Mouse (Mus musculus): Measurements from ENCODE around the gene Dexi. TPM values are rescaled to one million over a fixed set of nuclear protein-coding genes. Genes with fewer than 3 reads are reported as not detected.
A peak's percentile ranks its signal among the peaks of the same experiment; 100 is the strongest.

The Dexi gene
- polyA plus RNA-seq, 1 experiment from 2014 or later, result 21.5 TPM

DNA sequence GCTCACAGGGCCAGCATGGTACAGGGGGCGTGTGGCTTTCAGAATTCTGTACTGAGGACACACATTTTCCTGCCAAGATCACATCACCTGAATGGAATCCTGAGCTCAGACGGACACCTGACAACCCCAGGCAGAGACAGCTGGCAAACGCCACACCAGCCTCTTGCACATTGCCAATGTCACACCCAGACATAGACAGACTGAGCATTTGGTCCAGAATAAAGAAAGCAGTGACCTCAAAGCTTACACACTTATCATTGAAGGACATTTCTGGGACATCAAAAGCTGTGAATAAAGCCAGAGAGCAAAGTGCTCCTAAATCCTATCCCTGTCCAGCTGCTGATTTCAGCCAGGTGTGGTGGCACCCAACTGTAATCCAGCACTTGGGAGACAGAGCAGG is 5.9 kb downstream of the Dexi start:
- Histone ChIP-seq H3K4me2 (no peak overlapping the region), H3K4me3 (no peak overlapping the region), H3K9me3 (no peaks in the 10 kb centered on the region), H3K36me3 (peaks cover 7% of the 10 kb centered on the region), H3K4me1 (peaks cover 40% of the 10 kb centered on the region), H3K27ac (no peak overlapping the region), H3K27me3 (no peaks in the 10 kb centered on the region), H3K9ac (no peak overlapping the region)
- ATAC-seq (ENCODE audit: insufficient number of reproducible peaks, low FRiP score, low TSS enrichment, low read depth), result no peak
- 73% methylated on average over 3 of the region's 3 CpGs for WGBS

DNA sequence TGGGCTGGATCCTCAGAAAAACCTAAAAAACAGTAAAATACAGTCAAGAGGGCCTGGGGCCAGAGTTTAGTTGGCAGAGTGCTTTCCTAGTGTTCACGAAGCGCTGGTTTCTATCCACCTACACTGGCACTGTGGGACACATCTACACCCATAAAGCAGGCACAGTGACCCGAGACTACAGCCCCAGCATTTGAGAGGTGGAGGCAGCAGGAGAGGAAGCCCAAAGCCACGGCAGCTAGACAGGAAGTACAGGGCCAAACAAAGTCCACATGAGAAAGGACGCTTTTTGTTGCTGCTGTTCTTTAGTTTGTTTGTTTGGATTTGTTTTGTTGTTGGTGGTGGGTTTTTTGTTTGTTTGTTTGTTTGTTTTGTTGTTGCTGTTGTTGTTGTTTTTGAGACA is 6.5 kb downstream of the Dexi start:
- H3K27me3 ChIP-seq, result no peaks in the 10 kb centered on the region
- H3K9ac ChIP-seq, result no peak overlapping the region
- peaks cover 12% of the 10 kb centered on the region for H3K36me3 ChIP-seq
- no peak overlapping the region for H3K4me3 ChIP-seq
- H3K4me2 ChIP-seq, result no peak overlapping the region
- 70% methylated on average over 5 of the region's 5 CpGs for WGBS
- H3K27ac ChIP-seq, result no peak overlapping the region
- H3K4me1 ChIP-seq, result peaks cover 34% of the 10 kb centered on the region
- no peak for ATAC-seq (ENCODE audit: insufficient number of reproducible peaks, low FRiP score, low TSS enrichment, low read depth)
- H3K9me3 ChIP-seq, result no peaks in the 10 kb centered on the region

DNA sequence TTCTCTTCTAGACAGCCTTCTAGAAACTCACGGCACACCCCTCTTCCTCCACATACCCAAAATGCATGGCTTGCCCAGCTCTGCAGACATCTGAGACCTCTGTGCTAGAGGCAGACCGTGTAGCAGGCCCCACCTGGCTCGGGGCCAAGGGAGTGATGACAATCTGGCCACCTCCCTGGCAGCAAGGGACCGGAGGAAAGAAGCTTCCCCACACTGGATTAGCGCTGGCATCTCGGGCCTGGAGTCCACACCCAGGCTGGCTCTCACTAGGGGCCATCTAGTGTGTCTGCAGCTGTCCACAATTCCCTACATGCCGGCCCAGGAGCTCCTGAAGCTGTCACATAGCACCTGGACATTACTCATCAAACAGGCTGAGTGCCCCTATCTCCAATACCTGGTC is 8.3 kb downstream of the Dexi start:
- Histone ChIP-seq H3K4me3 (no peak overlapping the region), H3K27me3 (no peaks in the 10 kb centered on the region), H3K27ac (no peak overlapping the region), H3K4me2 (no peak overlapping the region), H3K9me3 (no peaks in the 10 kb centered on the region), H3K4me1 (peaks cover 16% of the 10 kb centered on the region), H3K9ac (no peak overlapping the region), H3K36me3 (peaks cover 27% of the 10 kb centered on the region)
- peak; percentile 49; the same call in 1 of the 2 replicates for ATAC-seq (ENCODE audit: insufficient number of reproducible peaks, low FRiP score, low TSS enrichment, low read depth)
- WGBS, result 68% methylated on average over 7 of the region's 7 CpGs

DNA sequence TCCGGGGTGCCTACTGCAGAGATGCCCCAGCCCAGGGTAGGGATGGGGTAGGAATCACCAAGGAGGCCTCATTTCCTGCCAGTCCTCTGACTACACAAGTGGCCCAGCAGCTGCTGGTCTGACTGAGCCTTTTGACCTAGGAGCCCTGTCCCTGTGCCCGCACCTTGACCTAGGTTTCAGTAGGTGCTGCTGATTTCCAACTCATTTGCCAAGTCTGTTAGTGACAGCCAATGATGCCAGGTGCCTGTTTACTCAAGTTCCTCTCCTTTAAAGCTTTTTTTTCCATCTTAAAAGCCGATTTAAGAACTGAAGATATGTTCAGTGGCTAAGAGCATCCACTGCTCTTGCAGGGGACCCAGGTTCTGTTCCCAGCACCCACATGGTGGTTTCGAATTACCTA is 9.1 kb downstream of the Dexi start:
- no peak overlapping the region for H3K4me3 ChIP-seq

DNA sequence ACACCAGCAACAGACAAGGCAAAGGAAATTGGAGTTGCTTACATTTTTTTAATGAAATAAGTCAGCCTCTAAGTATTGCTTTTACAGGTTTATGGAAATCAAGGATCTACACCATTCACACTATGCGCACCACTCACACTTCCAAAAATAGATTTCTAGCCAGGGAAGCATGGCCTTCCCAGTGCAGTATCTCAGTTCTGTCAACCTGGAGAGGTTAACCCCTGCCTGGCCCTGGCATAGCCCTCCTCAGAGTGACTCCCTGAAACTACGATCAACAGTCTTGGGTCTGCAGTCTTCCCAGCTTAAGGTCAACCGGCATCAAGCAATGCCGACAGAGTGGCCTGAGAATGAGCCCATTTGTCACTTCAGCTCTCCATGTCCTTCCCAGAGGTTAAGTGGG is 12.7 kb downstream of the Dexi start:
- peaks cover 3% of the 10 kb centered on the region; the same call in 1 of the 2 replicates for H3K4me1 ChIP-seq
- no peak overlapping the region for H3K4me2 ChIP-seq
- no peaks in the 10 kb centered on the region for H3K9me3 ChIP-seq
- H3K9ac ChIP-seq, result no peak overlapping the region
- H3K27me3 ChIP-seq, result no peaks in the 10 kb centered on the region
- H3K27ac ChIP-seq, result no peak overlapping the region
- 85% methylated on average over 4 of the region's 4 CpGs for WGBS
- H3K36me3 ChIP-seq, result peaks cover 28% of the 10 kb centered on the region
- ATAC-seq (ENCODE audit: insufficient number of reproducible peaks, low FRiP score, low TSS enrichment, low read depth), result no peak
- no peak overlapping the region for H3K4me3 ChIP-seq

More for the DNA sequence above, 9.1 kb downstream of the Dexi start:
- 97% methylated on average over 4 of the region's 4 CpGs for WGBS
- no peak for ATAC-seq (ENCODE audit: insufficient number of reproducible peaks, low FRiP score, low TSS enrichment, low read depth)
- no peak overlapping the region for H3K4me2 ChIP-seq
- peaks cover 9% of the 10 kb centered on the region; the same call in 1 of the 2 replicates for H3K4me1 ChIP-seq
- no peaks in the 10 kb centered on the region for H3K27me3 ChIP-seq
- H3K27ac ChIP-seq, result no peak overlapping the region
- no peak overlapping the region for H3K9ac ChIP-seq
- H3K9me3 ChIP-seq, result no peaks in the 10 kb centered on the region
- peaks cover 28% of the 10 kb centered on the region for H3K36me3 ChIP-seq

DNA sequence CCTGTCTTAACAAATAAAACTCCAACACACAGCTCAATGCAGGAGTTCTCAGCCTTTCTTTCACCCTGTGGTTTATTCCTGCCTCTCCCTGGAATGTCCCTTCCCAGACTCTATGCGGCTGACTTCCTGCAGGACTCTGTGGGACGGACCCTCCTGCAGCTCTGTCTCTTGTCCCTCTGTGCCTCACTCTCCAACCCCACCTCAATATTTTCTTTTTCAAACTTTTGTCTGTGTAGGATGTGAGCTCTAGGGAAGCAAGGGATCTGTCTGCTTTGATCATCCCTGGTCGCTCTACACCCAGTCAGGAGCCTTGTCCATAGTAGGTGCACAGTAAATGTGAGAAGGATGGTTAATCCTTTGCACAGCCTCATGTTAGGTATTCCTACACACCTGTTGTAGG is 14.5 kb downstream of the Dexi start:
- H3K27ac ChIP-seq, result no peak overlapping the region
- no peak overlapping the region for H3K9ac ChIP-seq
- no peaks in the 10 kb centered on the region for H3K9me3 ChIP-seq
- peaks cover 21% of the 10 kb centered on the region for H3K36me3 ChIP-seq
- H3K4me3 ChIP-seq, result no peak overlapping the region
- H3K4me2 ChIP-seq, result no peak overlapping the region
- H3K4me1 ChIP-seq, result no peaks in the 10 kb centered on the region
- ATAC-seq (ENCODE audit: insufficient number of reproducible peaks, low FRiP score, low TSS enrichment, low read depth), result no peak
- H3K27me3 ChIP-seq, result no peaks in the 10 kb centered on the region
- WGBS, result 87% methylated on average over 3 of the region's 3 CpGs

DNA sequence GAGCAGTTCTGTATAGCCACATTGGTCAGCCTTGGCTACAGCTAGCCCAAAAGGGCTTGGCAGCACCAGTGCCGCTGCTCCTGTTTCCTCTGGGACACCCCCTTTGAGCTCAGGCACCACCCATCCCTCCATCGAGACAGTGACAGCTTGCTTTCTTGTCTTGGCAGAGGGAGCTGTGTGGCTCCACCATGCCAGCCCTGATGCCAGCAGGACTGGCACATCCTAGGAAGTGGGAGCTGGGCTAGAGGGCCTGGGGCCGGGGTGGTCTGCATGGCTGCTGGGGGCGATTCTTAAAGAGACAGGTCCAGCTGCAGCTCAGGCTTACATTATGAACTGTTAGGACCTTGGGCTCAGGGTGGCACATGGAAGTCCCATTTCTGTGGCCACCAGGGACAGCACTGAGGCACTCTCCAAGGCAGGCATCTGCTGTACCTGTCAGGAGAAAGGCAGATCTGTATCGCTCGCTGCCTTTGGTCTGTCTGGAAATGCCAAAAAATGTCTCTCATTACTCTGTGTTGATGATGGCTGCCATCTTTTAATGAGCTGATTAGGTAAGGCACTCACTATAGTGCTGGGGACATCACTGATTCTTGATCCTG is 15.7 kb downstream of the Dexi start:
- no peak overlapping the region for H3K9ac ChIP-seq

DNA sequence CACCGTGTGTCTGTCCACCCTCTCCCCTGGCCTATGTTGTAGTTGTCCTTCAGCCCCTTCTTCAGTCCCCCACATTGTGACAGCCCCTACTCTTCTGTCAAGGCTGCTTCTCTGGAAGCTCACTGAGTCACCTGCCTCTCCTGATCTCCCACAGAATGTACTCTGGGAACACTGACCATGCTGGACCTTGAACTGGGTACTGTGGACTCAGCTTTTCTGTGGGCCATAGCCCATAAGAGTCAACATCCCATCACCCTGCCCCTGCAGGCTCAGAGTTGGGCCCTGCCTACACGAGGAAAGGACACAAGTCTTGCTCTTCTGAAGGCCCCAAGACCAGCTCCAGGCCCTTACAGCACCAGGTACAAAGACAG is 17.3 kb downstream of the Dexi start:
- no peak for ATAC-seq (ENCODE audit: insufficient number of reproducible peaks, low FRiP score, low TSS enrichment, low read depth)
- H3K4me3 ChIP-seq, result no peak overlapping the region
- H3K4me1 ChIP-seq, result peaks cover 4% of the 10 kb centered on the region; the same call in 1 of the 2 replicates
- 57% methylated on average over 2 of the region's 2 CpGs for WGBS
- H3K9me3 ChIP-seq, result no peaks in the 10 kb centered on the region
- H3K27me3 ChIP-seq, result no peaks in the 10 kb centered on the region
- H3K4me2 ChIP-seq, result no peak overlapping the region
- H3K27ac ChIP-seq, result no peak overlapping the region
- H3K9ac ChIP-seq, result no peak overlapping the region
- peaks cover 11% of the 10 kb centered on the region for H3K36me3 ChIP-seq

More for the DNA sequence above, 15.7 kb downstream of the Dexi start:
- H3K36me3 ChIP-seq, result peaks cover 21% of the 10 kb centered on the region
- H3K27me3 ChIP-seq, result no peaks in the 10 kb centered on the region
- 81% methylated on average over 6 of the region's 6 CpGs for WGBS
- H3K4me1 ChIP-seq, result no peaks in the 10 kb centered on the region
- no peak overlapping the region for H3K27ac ChIP-seq
- ATAC-seq (ENCODE audit: insufficient number of reproducible peaks, low FRiP score, low TSS enrichment, low read depth), result no peak
- no peak overlapping the region for H3K4me2 ChIP-seq
- H3K9me3 ChIP-seq, result no peaks in the 10 kb centered on the region
- H3K4me3 ChIP-seq, result no peak overlapping the region

DNA sequence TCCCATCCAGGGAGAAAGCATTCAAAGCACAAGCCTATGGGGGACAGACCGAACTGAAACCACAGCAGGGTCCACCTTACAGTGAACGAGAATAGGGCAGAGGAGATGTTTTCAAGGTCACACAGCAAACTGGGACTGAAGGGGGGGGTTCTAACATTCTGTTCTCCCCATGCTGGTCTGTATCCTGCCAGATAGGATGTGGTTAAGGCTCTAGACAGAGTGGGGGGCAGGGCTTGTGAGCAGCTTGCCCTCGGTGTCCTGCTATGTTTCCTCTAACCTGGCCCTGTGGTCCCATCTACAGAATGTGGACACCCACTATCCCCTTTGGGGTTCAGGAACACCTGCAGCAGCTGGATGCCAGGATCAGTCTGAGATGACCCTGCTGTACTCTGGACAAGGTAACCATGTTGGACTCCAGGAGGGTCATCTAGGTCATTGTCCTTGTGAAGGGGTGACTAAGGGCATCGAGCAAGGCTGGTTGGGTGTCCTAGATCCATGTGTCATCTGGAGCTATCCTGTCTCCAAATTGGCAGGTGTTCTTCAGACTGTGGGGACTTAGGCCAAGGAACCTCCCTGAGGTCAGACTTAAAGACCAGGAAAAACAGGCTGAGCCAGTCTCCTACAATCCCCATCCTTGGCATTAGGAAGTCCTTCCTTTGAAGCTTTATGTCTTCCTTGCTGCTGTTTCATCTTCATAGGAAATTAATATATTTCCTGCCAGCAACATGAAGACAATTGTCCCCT is 17.8 kb downstream of the Dexi start:
- Histone ChIP-seq H3K4me3 (no peak overlapping the region), H3K36me3 (peaks cover 5% of the 10 kb centered on the region), H3K4me2 (no peak overlapping the region), H3K9me3 (no peaks in the 10 kb centered on the region), H3K27ac (no peak overlapping the region), H3K9ac (no peak overlapping the region), H3K27me3 (no peaks in the 10 kb centered on the region), H3K4me1 (peaks cover 4% of the 10 kb centered on the region; the same call in 1 of the 2 replicates)
- 71% methylated on average over 4 of the region's 4 CpGs for WGBS
- ATAC-seq (ENCODE audit: insufficient number of reproducible peaks, low FRiP score, low TSS enrichment, low read depth), result no peak

DNA sequence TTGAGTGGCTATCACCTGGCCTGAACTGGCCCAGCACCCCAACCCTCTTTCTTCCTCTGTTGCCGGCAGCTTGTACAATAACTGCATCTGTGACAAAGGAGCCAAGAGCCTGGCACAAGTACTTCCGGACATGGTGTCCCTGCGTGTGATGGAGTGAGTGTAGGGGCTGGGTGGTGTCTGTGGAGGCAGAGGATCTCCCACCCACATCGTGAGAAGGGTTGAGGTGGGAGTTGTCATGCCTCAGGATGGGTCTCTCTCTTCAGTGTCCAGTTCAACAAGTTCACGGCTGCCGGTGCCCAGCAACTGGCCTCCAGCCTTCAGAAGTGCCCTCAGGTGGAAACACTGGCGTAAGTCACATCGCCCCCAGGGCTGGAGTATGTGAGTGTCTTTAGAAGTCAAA is 19.2 kb downstream of the Dexi start:
- Histone ChIP-seq H3K4me1 (peaks cover 4% of the 10 kb centered on the region; the same call in 1 of the 2 replicates), H3K36me3 (no peaks in the 10 kb centered on the region), H3K9ac (no peak overlapping the region), H3K27me3 (no peaks in the 10 kb centered on the region), H3K27ac (no peak overlapping the region), H3K4me2 (no peak overlapping the region), H3K4me3 (no peak overlapping the region), H3K9me3 (no peaks in the 10 kb centered on the region)
- WGBS, result 84% methylated on average over 8 of the region's 8 CpGs
- no peak for ATAC-seq (ENCODE audit: insufficient number of reproducible peaks, low FRiP score, low TSS enrichment, low read depth)

DNA sequence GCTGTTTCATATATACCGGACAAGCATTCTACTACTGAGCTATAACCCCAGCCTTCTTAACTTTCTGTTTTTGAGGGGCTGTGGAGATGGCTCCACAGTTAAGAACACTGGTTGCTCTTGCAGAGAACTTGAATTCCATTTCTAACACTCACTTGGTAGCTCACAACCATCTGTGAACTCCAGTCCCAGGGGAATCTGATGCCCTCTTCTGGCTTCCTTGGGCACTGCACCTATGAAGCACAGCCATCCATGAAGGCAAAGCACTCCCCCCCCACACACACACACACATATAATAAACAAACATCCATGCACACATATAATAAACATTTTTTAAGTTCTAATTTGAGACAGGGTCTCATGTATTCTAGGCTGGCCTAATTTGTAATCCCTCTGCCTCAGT is 20.0 kb downstream of the Dexi start:
- no peaks in the 10 kb centered on the region for H3K36me3 ChIP-seq
- peaks cover 4% of the 10 kb centered on the region; the same call in 1 of the 2 replicates for H3K4me1 ChIP-seq
- no peak overlapping the region for H3K4me2 ChIP-seq
- H3K9ac ChIP-seq, result no peak overlapping the region
- H3K27ac ChIP-seq, result no peak overlapping the region
- WGBS, result 80% methylated on average over 1 of the region's 1 CpGs
- H3K27me3 ChIP-seq, result no peaks in the 10 kb centered on the region
- H3K4me3 ChIP-seq, result no peak overlapping the region
- ATAC-seq (ENCODE audit: insufficient number of reproducible peaks, low FRiP score, low TSS enrichment, low read depth), result no peak
- no peaks in the 10 kb centered on the region for H3K9me3 ChIP-seq

DNA sequence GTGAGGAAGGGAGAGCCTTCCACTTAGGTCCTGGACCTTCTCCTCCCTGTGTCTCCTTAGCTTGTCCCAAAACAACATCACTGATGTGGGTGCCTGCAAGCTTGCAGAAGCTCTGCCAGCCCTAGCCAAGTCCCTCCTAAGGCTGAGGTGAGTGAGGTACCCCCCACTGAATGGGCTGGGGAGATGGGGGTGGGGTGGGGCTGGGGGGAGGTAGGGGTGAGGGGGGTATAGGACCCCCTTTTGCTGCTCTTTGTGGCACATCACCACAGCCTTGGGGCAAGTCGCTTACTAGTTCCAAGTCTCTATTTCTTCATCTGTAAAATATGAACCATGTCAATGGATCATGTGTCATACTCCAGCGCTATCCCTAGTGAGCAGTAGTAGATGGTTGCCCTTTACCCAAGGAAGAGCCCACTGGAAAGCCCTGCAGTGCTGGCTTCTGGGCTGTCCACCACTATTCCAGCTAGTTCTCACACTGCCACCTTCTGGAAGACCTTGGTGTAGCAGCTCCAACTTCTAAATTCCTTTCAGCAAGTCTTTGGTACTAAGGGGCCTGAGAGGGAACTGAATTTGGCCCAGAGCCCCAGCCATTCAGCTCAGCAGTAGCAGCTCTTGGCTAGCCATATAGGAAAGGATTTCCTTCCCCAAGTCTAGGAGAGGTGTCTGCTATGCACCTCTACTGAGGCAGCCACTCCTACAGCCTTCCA is 21.8 kb downstream of the Dexi start:
- no peak overlapping the region for H3K4me3 ChIP-seq
- no peak overlapping the region for H3K27ac ChIP-seq
- no peaks in the 10 kb centered on the region for H3K27me3 ChIP-seq
- WGBS, result 43% methylated on average over 2 of the region's 2 CpGs
- H3K9me3 ChIP-seq, result no peaks in the 10 kb centered on the region
- no peak overlapping the region for H3K4me2 ChIP-seq
- H3K36me3 ChIP-seq, result no peaks in the 10 kb centered on the region
- H3K4me1 ChIP-seq, result peaks cover 8% of the 10 kb centered on the region; the same call in 1 of the 2 replicates
- ATAC-seq (ENCODE audit: insufficient number of reproducible peaks, low FRiP score, low TSS enrichment, low read depth), result peak; percentile 61
- H3K9ac ChIP-seq, result no peak overlapping the region
